ENCODE assay signal across 13 mouse cellular contexts in genomic region chr3:86738831-86739230, GRCm38 (mm10).
"Had no signal": no experiment of that assay in that cellular context is flagged by ENCODE, and none has a peak within 500 bp of the region (broad histone marks: within the 10 kb centered on the region; RNA-seq: fewer than 3 reads in every experiment).

No protein-coding gene starts in this region.

- H3K36me3 ChIP-seq: liver, embryonic 12.5 days; midbrain, embryonic 15.5 days had no signal

- H3K27ac ChIP-seq: layer of hippocampus, adult 2 months; left cerebral cortex, adult 2 months; limb, embryonic 15.5 days; liver, embryonic 12.5 days had no signal

- H3K4me3 ChIP-seq: layer of hippocampus, adult 2 months; left cerebral cortex, adult 2 months; limb, embryonic 15.5 days; liver, embryonic 12.5 days; midbrain, embryonic 15.5 days had no signal

- H3K9ac ChIP-seq: limb, embryonic 15.5 days; liver, embryonic 12.5 days; lung, embryonic 14.5 days; midbrain, embryonic 15.5 days had no signal

- DNase-seq: kidney, postnatal 10 days; kidney, postnatal 4 days; lung, embryonic 14.5 days; lung, postnatal 10 days; lung, postnatal 4 days; retina, postnatal 1 day; thymus, postnatal 36 days had no signal

- ATAC-seq: liver, embryonic 12.5 days; midbrain, embryonic 15.5 days had no signal

- H3K9me3 ChIP-seq: limb, embryonic 15.5 days; liver, embryonic 12.5 days; midbrain, embryonic 15.5 days had no signal

- H3K4me1 ChIP-seq: limb, embryonic 15.5 days; liver, embryonic 12.5 days had no signal

- H3K4me2 ChIP-seq: limb, embryonic 15.5 days; liver, embryonic 12.5 days; lung, embryonic 14.5 days; midbrain, embryonic 11.5 days; midbrain, embryonic 15.5 days had no signal

- H3K27me3 ChIP-seq: limb, embryonic 15.5 days; liver, embryonic 12.5 days; midbrain, embryonic 15.5 days had no signal
